Mouse (Mus musculus) adipose tissue, adult 10 weeks (tissue): ENCODE measurements around the gene Ccl2. TPM values are rescaled to one million over a fixed set of nuclear protein-coding genes. Genes with fewer than 3 reads are reported as not detected.

Experiments used
- polyA plus RNA-seq: library from polyadenylated mRNA; stranded (reverse); fragments of 350-450 nt; fragmentation: Illumina TruSeq; extraction: RNeasy Lipid Tissue Mini Kit (QIAGEN cat#74804); gene quantifications from one replicate; pipeline ENCODE4 v1.2.3, GENCODE M21; 2014; ENCODE audit warnings: low read depth, low replicate concordance

The Ccl2 gene
- 21.1 TPM for polyA plus RNA-seq

GRCm38 (mm10) chr11:82035356-82035755 is at the start of gene Ccl2:
Gene Ccl2 (plus strand): TSS chr11:82035571.

GRCm38 (mm10) chr11:82038535-82038934 is 3.2 kb downstream of the Ccl2 start, which contains the start of gene Gm17268:
Gene Gm17268 (minus strand): TSS chr11:82038562.

GRCm38 (mm10) chr11:82045471-82045870 is 10.1 kb downstream of the Ccl2 start, which contains the start of gene Ccl7:
Gene Ccl7 (plus strand): TSS chr11:82045712.

GRCm38 (mm10) chr11:82057646-82058045 is 22.3 kb downstream of the Ccl2 start, which contains the start of gene Ccl11:
Gene Ccl11 (plus strand): TSS chr11:82057823.

Other genes with a start within 250 kb of the Ccl2 start
- gene 5530401A14Rik, start 174.9 kb upstream of the Ccl2 start, polyA plus RNA-seq, result not detected
- gene Asic2, start 67.1 kb upstream of the Ccl2 start, polyA plus RNA-seq, result 2.2 TPM
- not detected for gene Gm17268, start 3.0 kb downstream of the Ccl2 start, polyA plus RNA-seq
- gene Ccl7, start 10.1 kb downstream of the Ccl2 start, polyA plus RNA-seq, result 9.5 TPM
- 33.6 TPM for gene Ccl11, start 22.3 kb downstream of the Ccl2 start, polyA plus RNA-seq
- gene Ccl12, start 66.3 kb downstream of the Ccl2 start, polyA plus RNA-seq, result 11.2 TPM
- gene Ccl8, start 79.6 kb downstream of the Ccl2 start, polyA plus RNA-seq, result 27.8 TPM